Mouse (Mus musculus) G1E (cell line): Measurements from ENCODE around the gene Pofut2. TPM values are rescaled to one million over a fixed set of nuclear protein-coding genes. Genes with fewer than 3 reads are reported as not detected.
A peak's percentile ranks its signal among the peaks of the same experiment; 100 is the strongest.

Experiments
- ATAC-seq: 2 replicates; pipeline ENCODE4 v1.8.0; 2016; ENCODE audit warnings: mild to moderate bottlenecking; ENCODE audit not compliant: insufficient number of reproducible peaks, poor library complexity, low FRiP score, severe bottlenecking; ENCODE audit errors: extremely low read depth
- DNase-seq: peaks from one replicate; pipeline ENCODE4 v3.0.0; 2012; ENCODE audit warnings: low spot score
- H3K27me3 ChIP-seq: 2 replicates; pipeline ENCODE4 v1.6.1; 2012; ENCODE audit warnings: mild to moderate bottlenecking, low read length, inconsistent platforms; ENCODE audit not compliant: insufficient read depth
- H3K36me3 ChIP-seq: replicated peaks from 2 replicates; pipeline ENCODE3; 2012; ENCODE audit warnings: mild to moderate bottlenecking, inconsistent platforms
- H3K4me1 ChIP-seq: 2 replicates; pipeline ENCODE4 v1.6.1; 2012; ENCODE audit warnings: low read depth, low read length, inconsistent platforms, mixed read lengths; ENCODE audit not compliant: insufficient read depth
- H3K4me3 ChIP-seq: 2 replicates; pipeline ENCODE4 v1.5.1; 2012; ENCODE audit warnings: low read depth, mild to moderate bottlenecking, inconsistent platforms, low read length, moderate library complexity, mixed read lengths
- H3K9me3 ChIP-seq: replicated peaks from 2 replicates; pipeline ENCODE4 v1.6.1; 2012; ENCODE audit warnings: inconsistent platforms
- CTCF ChIP-seq: IDR thresholded peaks from 2 replicates; pipeline ENCODE4 v1.5.1; 2012; ENCODE audit warnings: low read depth, low read length, inconsistent platforms, mixed read lengths
- GATA1 ChIP-seq: IDR thresholded peaks from 2 replicates; pipeline ENCODE4 v1.6.1; 2012; ENCODE audit warnings: borderline replicate concordance, low read length, inconsistent platforms, mixed read lengths
- GATA2 ChIP-seq: IDR thresholded peaks from 2 replicates; pipeline ENCODE4 v1.6.1; 2012; ENCODE audit warnings: low read depth, low read length, inconsistent platforms, borderline replicate concordance
- POLR2AphosphoS5 ChIP-seq: IDR thresholded peaks from 2 replicates; pipeline ENCODE4 v1.6.1; 2012; ENCODE audit warnings: low read depth, low read length, inconsistent platforms; ENCODE audit not compliant: insufficient replicate concordance
- TAL1 ChIP-seq: conservative IDR thresholded peaks from 2 replicates; pipeline ENCODE4 v1.6.1; 2012; ENCODE audit warnings: low read depth, low read length, inconsistent platforms, mixed read lengths
- polyA plus RNA-seq: library from polyadenylated mRNA; stranded (reverse); fragments of >175 nt; gene quantifications from 2 replicates; pipeline ENCODE4 v1.2.3, GENCODE M21; 2012
- total RNA-seq, 2 experiments: library from RNA; stranded (forward) in 1 of 2; stranded (reverse) in 1 of 2; fragments of 200-1000 nt in 1 of 2; fragments of >200 nt in 1 of 2; fragmentation: Nextera tagmentation in 1 of 2; gene quantifications; 2 replicates each; pipeline ENCODE4 v1.2.3; 2014 to 2017

The Pofut2 gene
- total and polyA plus RNA-seq, 3 experiments = 17.6 to 55.7 (median 31.3) TPM

DNA sequence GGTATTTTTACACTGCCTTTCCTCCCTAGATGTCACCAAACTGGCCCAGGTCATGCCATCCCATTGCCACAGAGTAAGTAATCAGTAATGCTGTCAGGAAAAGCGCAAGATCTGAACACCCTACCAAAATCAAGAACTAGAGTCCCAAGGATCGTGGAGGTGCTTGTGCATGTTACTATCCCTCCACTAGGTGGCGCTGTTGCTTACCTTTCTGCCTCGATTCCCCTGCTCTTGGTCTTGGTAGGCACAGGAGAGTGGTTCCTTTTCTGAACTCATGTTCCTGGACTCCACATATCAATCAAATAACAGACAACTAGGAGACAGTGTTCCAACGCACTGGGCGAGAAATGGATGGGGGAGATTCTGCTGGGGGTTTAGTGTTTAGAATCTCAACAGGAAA lies 23.8 kb downstream of the Pofut2 start:
- peak; percentile 61 for DNase-seq
- Histone ChIP-seq H3K27me3 (peaks cover 28% of the 10 kb centered on the region), H3K9me3 (no peaks in the 10 kb centered on the region), H3K4me1 (peaks cover 4% of the 10 kb centered on the region; the same call in 1 of the 2 replicates), H3K36me3 (no peaks in the 10 kb centered on the region), H3K4me3 (no peak overlapping the region)
- no peak for TF ChIP-seq TAL1
- TF ChIP-seq CTCF = peak; percentile 96
- ATAC-seq = no peak

- H3K36me3 ChIP-seq = no peaks in the 10 kb centered on the region
- no peaks in the 10 kb centered on the region for H3K9me3 ChIP-seq
- no peak for DNase-seq
- TF ChIP-seq TAL1 = no peak
- no peak for TF ChIP-seq GATA1
- no peak for TF ChIP-seq GATA2
- no peak for TF ChIP-seq POLR2AphosphoS5
- TF ChIP-seq CTCF = no peak
- H3K4me3 ChIP-seq = no peak overlapping the region
- H3K27me3 ChIP-seq = peaks cover 30% of the 10 kb centered on the region
- ATAC-seq = no peak
- H3K4me1 ChIP-seq = peaks cover 4% of the 10 kb centered on the region; the same call in 1 of the 2 replicates
Measured at GRCm38 (mm10) chr10:77284832-77285231, 25.8 kb downstream of the Pofut2 start.

GRCm38 (mm10) chr10:77287626-77288025 lies 28.6 kb downstream of the Pofut2 start:
- DNase-seq (no peak), ATAC-seq (no peak)
- peaks cover 3% of the 10 kb centered on the region; the same call in 1 of the 2 replicates for H3K4me1 ChIP-seq
- H3K4me3 ChIP-seq = no peak overlapping the region
- H3K9me3 ChIP-seq = no peaks in the 10 kb centered on the region
- peaks cover 27% of the 10 kb centered on the region for H3K27me3 ChIP-seq
- no peaks in the 10 kb centered on the region for H3K36me3 ChIP-seq
- TF ChIP-seq GATA2 (no peak), GATA1 (no peak), POLR2AphosphoS5 (no peak), CTCF (no peak), TAL1 (no peak)

DNA sequence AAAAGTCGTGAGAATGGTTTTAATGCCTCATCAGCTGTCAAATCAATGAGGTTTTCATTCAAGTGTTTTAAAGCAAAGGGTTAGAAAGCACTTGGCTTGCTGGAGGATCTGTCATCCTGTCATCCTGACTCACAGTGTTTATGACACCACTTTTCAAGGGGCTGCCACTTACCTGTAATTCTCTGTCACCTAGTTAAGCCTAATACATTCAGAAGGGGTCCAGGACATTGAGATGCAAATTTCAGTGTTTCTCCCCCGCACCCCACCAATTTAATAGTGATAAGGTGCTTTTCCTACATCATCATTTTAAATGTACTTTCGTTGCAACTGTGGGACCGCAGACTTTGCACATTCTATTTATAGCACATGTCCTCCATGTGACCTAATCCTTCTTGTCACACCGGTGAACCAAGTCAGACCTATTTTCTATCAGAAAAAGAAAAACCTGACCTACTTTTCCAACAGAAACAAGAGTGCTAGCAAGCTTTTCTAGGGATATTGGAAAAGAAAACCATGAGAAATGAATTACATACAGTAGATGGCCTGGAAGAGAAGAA lies 29.7 kb downstream of the Pofut2 start:
- Histone ChIP-seq H3K4me1 (no peaks in the 10 kb centered on the region), H3K4me3 (no peak overlapping the region), H3K9me3 (no peaks in the 10 kb centered on the region), H3K27me3 (peaks cover 35% of the 10 kb centered on the region), H3K36me3 (no peaks in the 10 kb centered on the region)
- DNase-seq = no peak
- ATAC-seq = no peak
- TF ChIP-seq POLR2AphosphoS5 (no peak), GATA2 (no peak)

DNA sequence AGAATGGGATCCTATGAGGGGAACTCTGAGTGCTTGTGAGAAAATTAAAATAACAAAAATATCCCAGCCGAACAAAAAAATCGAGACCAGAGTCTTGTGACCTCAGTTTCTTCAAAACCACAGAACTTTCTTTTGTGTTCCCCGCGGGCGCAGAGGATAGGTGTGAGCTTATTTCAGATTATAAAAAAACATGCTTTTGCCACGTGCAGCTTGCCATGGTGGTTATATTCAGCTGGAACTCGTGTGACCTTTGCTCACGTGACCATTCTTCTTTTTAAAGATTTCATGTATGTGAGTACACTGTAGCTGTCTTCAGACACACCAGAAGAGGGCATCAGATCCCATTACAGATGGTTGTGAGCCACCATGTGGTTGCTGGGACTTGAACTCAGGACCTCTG lies 30.5 kb downstream of the Pofut2 start:
- no peak for TF ChIP-seq TAL1
- no peak for TF ChIP-seq CTCF
- TF ChIP-seq POLR2AphosphoS5 = no peak
- no peak for TF ChIP-seq GATA2
- TF ChIP-seq GATA1 = no peak
- peaks cover 32% of the 10 kb centered on the region for H3K27me3 ChIP-seq
- no peaks in the 10 kb centered on the region for H3K36me3 ChIP-seq
- DNase-seq = no peak
- H3K4me1 ChIP-seq = no peaks in the 10 kb centered on the region
- no peak for ATAC-seq
- no peak overlapping the region for H3K4me3 ChIP-seq
- H3K9me3 ChIP-seq = no peaks in the 10 kb centered on the region

DNA sequence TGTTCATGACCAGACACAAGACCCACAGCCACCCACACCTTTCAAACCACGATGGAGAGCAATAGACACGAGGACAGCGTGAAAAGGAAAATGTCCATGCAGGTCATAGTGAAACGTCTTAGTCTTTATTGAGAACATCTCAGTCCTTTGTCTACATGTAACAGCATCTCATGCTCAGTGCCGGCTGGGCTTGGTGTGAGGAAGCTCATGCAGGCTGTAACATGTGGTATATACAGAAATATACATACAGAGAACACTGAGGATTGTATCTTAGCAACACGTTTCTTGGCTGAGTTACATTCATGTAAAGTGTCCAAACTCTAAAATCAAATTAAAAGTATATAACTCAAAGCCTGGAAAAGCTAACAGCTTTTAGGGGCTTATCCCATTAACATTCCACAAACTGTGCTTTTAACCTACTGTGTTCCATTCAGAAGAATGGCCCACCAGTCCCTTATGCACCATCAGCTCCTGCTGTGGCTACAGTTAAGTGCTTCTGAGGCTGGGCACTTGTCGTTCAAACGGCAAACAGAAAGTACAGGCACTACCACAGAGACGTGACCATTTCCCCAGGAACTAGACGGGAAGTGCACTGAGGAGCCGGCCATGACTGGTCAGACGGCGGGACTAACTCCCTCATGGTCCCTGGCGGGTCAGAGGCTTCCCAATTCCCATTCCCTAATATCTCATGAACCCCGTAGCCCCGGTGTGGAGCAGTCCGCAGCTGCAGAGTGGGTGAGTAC lies 31.8 kb downstream of the Pofut2 start:
- TF ChIP-seq GATA1 (no peak), TAL1 (no peak), CTCF (no peak), GATA2 (no peak), POLR2AphosphoS5 (no peak)
- H3K4me3 ChIP-seq = no peak overlapping the region
- H3K9me3 ChIP-seq = no peaks in the 10 kb centered on the region
- H3K4me1 ChIP-seq = no peaks in the 10 kb centered on the region
- no peaks in the 10 kb centered on the region for H3K36me3 ChIP-seq
- no peak for ATAC-seq
- peaks cover 39% of the 10 kb centered on the region for H3K27me3 ChIP-seq
- no peak for DNase-seq

GRCm38 (mm10) chr10:77294691-77295090 lies 35.7 kb downstream of the Pofut2 start:
- ATAC-seq (no peak), DNase-seq (no peak)
- Histone ChIP-seq H3K36me3 (no peaks in the 10 kb centered on the region), H3K4me1 (no peaks in the 10 kb centered on the region), H3K9me3 (no peaks in the 10 kb centered on the region), H3K4me3 (no peak overlapping the region), H3K27me3 (peaks cover 38% of the 10 kb centered on the region)
- TF ChIP-seq GATA1 = no peak
- TF ChIP-seq POLR2AphosphoS5 = no peak
